Mouse (Mus musculus): ENCODE measurements at regions not wholly inside any gene's neighbourhood (a gene's known extent, or its start where the extent isn't known, plus 50 kb on each side); places are given as distances from the start of the nearest gene placed in this dataset.

DNA sequence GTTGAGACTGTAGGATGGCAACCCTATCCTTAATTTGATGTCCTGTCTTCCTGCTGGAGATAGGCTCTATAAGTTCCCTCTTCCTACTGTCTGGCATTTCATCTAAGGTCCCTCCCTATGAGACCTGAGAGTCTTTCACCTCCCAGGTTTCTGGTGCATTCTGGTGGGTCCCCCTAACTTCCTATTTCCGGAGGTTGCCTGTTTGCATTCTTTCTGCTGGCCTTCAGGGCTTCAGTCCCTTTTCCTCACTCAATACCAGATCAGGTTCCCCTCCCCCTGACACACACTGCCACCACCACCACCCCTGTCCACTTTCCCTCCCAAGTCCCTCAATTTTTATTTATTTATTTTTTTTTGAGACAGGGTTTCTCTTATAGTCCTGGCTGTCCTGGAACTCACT is 59.5 kb upstream of the Etv6 start:
- 70% methylated on average over 1 of the region's 1 CpGs for WGBS
- Histone ChIP-seq H3K27ac (replicated peaks; ENCODE audit: low read depth, low read length) (no peak overlapping the region), H3K9ac (ENCODE audit: low read depth, low read length, severe bottlenecking) (no peak overlapping the region), H3K4me2 (replicated peaks; ENCODE audit: low read depth, low read length, severe bottlenecking) (no peak overlapping the region), H3K27me3 (ENCODE audit: control insufficient read depth, insufficient read depth, low read length) (no peaks in the 10 kb centered on the region), H3K4me3 (replicated peaks; ENCODE audit: low read length) (no peak overlapping the region), H3K36me3 (ENCODE audit: control insufficient read depth, insufficient read depth, low read length) (no peaks in the 10 kb centered on the region), H3K4me1 (ENCODE audit: control insufficient read depth, insufficient read depth, low read length) (no peaks in the 10 kb centered on the region), H3K9me3 (ENCODE audit: control insufficient read depth, low read length) (no peaks in the 10 kb centered on the region)
- no peak for DNase-seq (ENCODE audit: low spot score)
- no peak for ATAC-seq (ENCODE audit: low FRiP score, low read depth)
- no peak for TF ChIP-seq POLR2A (IDR thresholded peaks at IDR 0.05; ENCODE audit: borderline replicate concordance, extremely low read depth, insufficient read depth, insufficient read length)

DNA sequence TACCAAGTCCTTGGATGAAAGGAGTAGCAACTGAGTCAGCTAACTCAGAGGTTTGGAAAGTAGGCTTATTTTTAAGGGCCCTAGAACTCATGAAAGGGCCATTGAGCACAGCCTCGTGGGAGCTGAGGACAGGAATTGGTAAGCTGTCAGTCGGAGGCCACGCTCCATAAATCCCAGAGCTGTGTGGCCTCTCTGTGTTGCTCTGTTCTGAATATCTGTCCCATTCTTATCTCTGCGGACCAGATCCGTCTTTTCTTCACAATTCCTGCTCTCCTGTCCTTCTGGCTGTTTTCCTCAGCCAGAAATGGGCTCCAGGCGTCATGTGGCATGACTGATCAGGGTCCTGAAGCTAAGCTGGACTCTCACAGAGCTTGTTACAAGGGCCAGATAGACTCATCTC is 58.6 kb upstream of the Etv6 start:
- H3K9me3 ChIP-seq (ENCODE audit: control insufficient read depth, low read length), result no peaks in the 10 kb centered on the region
- no peak for TF ChIP-seq POLR2A (IDR thresholded peaks at IDR 0.05; ENCODE audit: borderline replicate concordance, extremely low read depth, insufficient read depth, insufficient read length)
- H3K36me3 ChIP-seq (ENCODE audit: control insufficient read depth, insufficient read depth, low read length), result no peaks in the 10 kb centered on the region
- no peak overlapping the region for H3K27ac ChIP-seq (replicated peaks; ENCODE audit: low read depth, low read length)
- 64% methylated on average over 6 of the region's 6 CpGs for WGBS
- no peak overlapping the region for H3K4me2 ChIP-seq (replicated peaks; ENCODE audit: low read depth, low read length, severe bottlenecking)
- no peaks in the 10 kb centered on the region for H3K4me1 ChIP-seq (ENCODE audit: control insufficient read depth, insufficient read depth, low read length)
- H3K9ac ChIP-seq (ENCODE audit: low read depth, low read length, severe bottlenecking), result no peak overlapping the region
- no peak for DNase-seq (ENCODE audit: low spot score)
- H3K27me3 ChIP-seq (ENCODE audit: control insufficient read depth, insufficient read depth, low read length), result no peaks in the 10 kb centered on the region
- H3K4me3 ChIP-seq (replicated peaks; ENCODE audit: low read length), result no peak overlapping the region
- ATAC-seq (ENCODE audit: low FRiP score, low read depth), result no peak

DNA sequence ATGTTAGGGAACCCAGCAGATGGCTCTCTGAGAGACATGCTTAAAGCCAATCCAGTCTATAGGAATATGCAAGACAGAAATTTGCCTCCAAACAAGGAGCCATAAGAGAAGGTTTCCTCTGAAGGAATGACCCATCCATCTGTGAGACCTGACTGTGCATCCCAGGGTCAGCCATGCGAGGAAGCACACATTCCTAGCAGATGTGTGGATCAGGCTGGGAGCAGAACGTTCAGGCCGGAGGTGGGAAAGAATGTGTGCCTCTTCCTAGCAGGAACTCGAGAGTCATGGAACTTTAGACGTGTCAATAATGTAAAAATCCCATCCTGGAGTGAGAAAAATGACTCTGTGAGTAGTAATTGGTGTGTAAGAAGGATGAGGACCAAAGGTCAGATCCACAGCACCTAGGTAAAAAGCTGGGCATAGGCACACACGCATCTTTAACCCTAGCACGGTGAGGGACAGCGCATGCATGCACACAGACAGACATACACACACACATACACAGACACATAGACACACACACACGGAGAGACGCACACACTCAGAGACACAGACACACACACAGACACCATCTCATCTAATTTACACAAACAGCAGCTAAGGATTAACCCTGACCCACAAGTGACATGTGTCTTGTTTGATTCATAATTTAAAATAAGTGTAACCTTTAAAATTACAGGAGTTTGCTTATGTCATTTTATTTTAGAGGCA is 51.5 kb upstream of the Etv6 start:
- no peaks in the 10 kb centered on the region for H3K9me3 ChIP-seq (ENCODE audit: control insufficient read depth, low read length)
- H3K27me3 ChIP-seq (ENCODE audit: control insufficient read depth, insufficient read depth, low read length), result no peaks in the 10 kb centered on the region
- WGBS, result 72% methylated on average over 10 of the region's 10 CpGs
- no peak overlapping the region for H3K4me3 ChIP-seq (replicated peaks; ENCODE audit: low read length)
- no peak for ATAC-seq (ENCODE audit: low FRiP score, low read depth)
- no peak overlapping the region for H3K27ac ChIP-seq (replicated peaks; ENCODE audit: low read depth, low read length)
- TF ChIP-seq POLR2A (IDR thresholded peaks at IDR 0.05; ENCODE audit: borderline replicate concordance, extremely low read depth, insufficient read depth, insufficient read length), result no peak
- DNase-seq (ENCODE audit: low spot score), result no peak
- H3K4me1 ChIP-seq (ENCODE audit: control insufficient read depth, insufficient read depth, low read length), result no peaks in the 10 kb centered on the region
- no peaks in the 10 kb centered on the region for H3K36me3 ChIP-seq (ENCODE audit: control insufficient read depth, insufficient read depth, low read length)
- H3K4me2 ChIP-seq (replicated peaks; ENCODE audit: low read depth, low read length, severe bottlenecking), result no peak overlapping the region
- no peak overlapping the region for H3K9ac ChIP-seq (ENCODE audit: low read depth, low read length, severe bottlenecking)

DNA sequence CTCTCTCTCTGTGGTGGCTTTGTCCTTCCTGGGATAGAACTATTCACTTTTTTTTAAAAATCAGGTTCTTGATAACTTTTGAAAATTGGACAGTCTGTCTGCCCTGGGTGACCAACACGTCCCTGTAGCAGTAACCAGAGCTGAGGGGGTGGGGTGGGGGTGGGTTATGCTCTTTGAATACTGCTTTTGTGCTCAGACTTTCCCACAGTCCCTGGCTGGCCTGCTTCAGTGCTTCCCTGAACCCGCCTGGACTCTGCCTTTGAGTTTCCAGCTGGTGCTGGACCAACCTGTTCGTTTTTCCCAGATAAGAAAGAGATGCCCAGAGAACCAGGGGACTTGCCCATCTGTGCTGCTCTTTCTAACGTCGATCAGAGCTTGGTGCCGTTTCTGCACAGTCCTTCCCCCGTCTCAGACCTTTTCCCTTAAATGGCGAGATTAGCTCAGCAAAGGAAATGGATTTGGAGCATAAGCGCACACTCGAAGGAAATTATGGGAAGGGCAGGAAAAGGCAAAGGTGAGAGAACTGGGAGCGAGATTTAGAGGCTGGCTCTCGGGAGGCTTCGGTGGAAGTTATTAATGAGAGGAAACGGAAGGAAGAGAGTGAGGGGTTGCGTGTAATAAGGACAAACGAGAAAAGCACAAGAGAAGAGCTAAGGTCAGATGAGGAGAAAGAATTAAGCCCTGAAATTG is 50.7 kb upstream of the Etv6 start:
- Histone ChIP-seq H3K4me3 (replicated peaks; ENCODE audit: low read length) (no peak overlapping the region), H3K4me2 (replicated peaks; ENCODE audit: low read depth, low read length, severe bottlenecking) (no peak overlapping the region), H3K36me3 (ENCODE audit: control insufficient read depth, insufficient read depth, low read length) (no peaks in the 10 kb centered on the region), H3K9me3 (ENCODE audit: control insufficient read depth, low read length) (no peaks in the 10 kb centered on the region), H3K4me1 (ENCODE audit: control insufficient read depth, insufficient read depth, low read length) (no peaks in the 10 kb centered on the region), H3K9ac (ENCODE audit: low read depth, low read length, severe bottlenecking) (no peak overlapping the region), H3K27me3 (ENCODE audit: control insufficient read depth, insufficient read depth, low read length) (no peaks in the 10 kb centered on the region), H3K27ac (replicated peaks; ENCODE audit: low read depth, low read length) (no peak overlapping the region)
- no peak for TF ChIP-seq POLR2A (IDR thresholded peaks at IDR 0.05; ENCODE audit: borderline replicate concordance, extremely low read depth, insufficient read depth, insufficient read length)
- ATAC-seq (ENCODE audit: low FRiP score, low read depth), result no peak
- DNase-seq (ENCODE audit: low spot score), result no peak
- 20% methylated on average over 16 of the region's 16 CpGs for WGBS

Data from limb, embryonic 14.5 days (tissue).